Mouse (Mus musculus): Measurements from ENCODE around the gene 2010300C02Rik. TPM values are rescaled to one million over a fixed set of nuclear protein-coding genes. Genes with fewer than 3 reads are reported as not detected.

The 2010300C02Rik gene
- polyA plus RNA-seq, 1 experiment from 2014 or later: 0.68 TPM

DNA sequence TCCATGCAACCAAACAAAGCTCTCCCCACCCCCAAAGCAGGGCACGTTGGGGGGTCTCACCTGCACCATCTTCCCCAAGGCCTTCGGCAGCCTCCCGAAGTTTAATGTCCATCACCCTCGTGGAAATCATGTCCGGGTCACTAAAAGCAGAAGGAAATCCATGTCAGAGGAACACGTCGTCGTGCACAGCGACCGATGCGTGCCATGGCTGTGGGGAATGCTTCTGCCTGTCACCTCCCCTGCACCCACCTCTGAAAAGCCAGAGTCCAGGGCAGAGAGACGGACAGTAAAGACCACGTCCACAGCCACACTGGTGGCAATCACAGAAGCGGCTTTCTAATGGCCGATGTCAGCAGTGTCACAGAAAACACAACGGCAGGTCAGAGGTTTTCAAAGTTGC, 75.4 kb downstream of the 2010300C02Rik start:
- Histone ChIP-seq H3K36me3 (replicated peaks) (no peaks in the 10 kb centered on the region), H3K4me3 (no peak overlapping the region), H3K27me3 (ENCODE audit: poor library complexity, severe bottlenecking) (no peaks in the 10 kb centered on the region), H3K4me1 (no peaks in the 10 kb centered on the region), H3K27ac (no peak overlapping the region), H3K9me3 (no peaks in the 10 kb centered on the region)
- 93% methylated on average over 16 of the region's 16 CpGs for WGBS
- no peak for DNase-seq (ENCODE audit: extremely low spot score, low spot score)

- no peaks in the 10 kb centered on the region for H3K9me3 ChIP-seq
- no peak overlapping the region for H3K4me3 ChIP-seq
- no peak for DNase-seq (ENCODE audit: extremely low spot score, low spot score)
- H3K36me3 ChIP-seq (replicated peaks): no peaks in the 10 kb centered on the region
- no peak overlapping the region for H3K27ac ChIP-seq
- H3K4me1 ChIP-seq: peaks cover 3% of the 10 kb centered on the region; the same call in 1 of the 2 replicates
- no peaks in the 10 kb centered on the region for H3K27me3 ChIP-seq (ENCODE audit: poor library complexity, severe bottlenecking)
- 91% methylated on average over 5 of the region's 5 CpGs for WGBS
Observed at GRCm38 (mm10) chr1:37643794-37644365, 76.0 kb downstream of the 2010300C02Rik start.

GRCm38 (mm10) chr1:37641361-37641760, 78.5 kb downstream of the 2010300C02Rik start:
- H3K9me3 ChIP-seq: no peaks in the 10 kb centered on the region
- DNase-seq (ENCODE audit: extremely low spot score, low spot score): no peak
- H3K36me3 ChIP-seq (replicated peaks): no peaks in the 10 kb centered on the region
- no peak overlapping the region for H3K4me3 ChIP-seq
- H3K27me3 ChIP-seq (ENCODE audit: poor library complexity, severe bottlenecking): no peaks in the 10 kb centered on the region
- peaks cover 3% of the 10 kb centered on the region; the same call in 1 of the 2 replicates for H3K4me1 ChIP-seq
- WGBS: 94% methylated on average over 11 of the region's 11 CpGs
- H3K27ac ChIP-seq: no peak overlapping the region

GRCm38 (mm10) chr1:37639101-37639500, 80.8 kb downstream of the 2010300C02Rik start:
- Histone ChIP-seq H3K27me3 (ENCODE audit: poor library complexity, severe bottlenecking) (no peaks in the 10 kb centered on the region), H3K4me3 (no peak overlapping the region), H3K4me1 (peaks cover 3% of the 10 kb centered on the region; the same call in 1 of the 2 replicates), H3K36me3 (replicated peaks) (no peaks in the 10 kb centered on the region), H3K27ac (no peak overlapping the region), H3K9me3 (no peaks in the 10 kb centered on the region)
- DNase-seq (ENCODE audit: extremely low spot score, low spot score): peak; percentile 70
- WGBS: 29% methylated on average over 10 of the region's 10 CpGs

DNA sequence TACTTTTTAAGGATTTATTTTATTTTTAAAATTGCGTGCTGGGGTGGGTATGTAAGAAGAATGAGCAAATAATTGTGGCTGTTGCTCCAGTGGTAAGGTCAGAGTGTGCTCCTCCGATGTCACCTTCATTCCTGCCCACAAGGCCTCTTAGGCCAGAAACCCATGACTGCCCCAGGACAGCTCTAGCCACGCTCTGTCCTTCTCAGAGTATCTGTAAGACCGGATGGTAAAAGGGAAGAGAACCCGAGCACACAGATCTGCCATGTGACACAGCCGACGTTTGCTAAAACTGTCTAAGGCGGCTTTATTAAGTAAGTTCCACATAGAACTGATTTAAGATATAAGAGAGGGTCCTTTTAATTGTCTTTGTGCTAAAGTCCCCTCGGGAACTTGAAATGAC, 81.3 kb downstream of the 2010300C02Rik start:
- Histone ChIP-seq H3K27me3 (ENCODE audit: poor library complexity, severe bottlenecking) (no peaks in the 10 kb centered on the region), H3K4me3 (no peak overlapping the region), H3K4me1 (peaks cover 3% of the 10 kb centered on the region; the same call in 1 of the 2 replicates), H3K9me3 (no peaks in the 10 kb centered on the region), H3K27ac (no peak overlapping the region), H3K36me3 (replicated peaks) (no peaks in the 10 kb centered on the region)
- no peak for DNase-seq (ENCODE audit: extremely low spot score, low spot score)
- WGBS: 90% methylated on average over 9 of the region's 9 CpGs

GRCm38 (mm10) chr1:37637571-37637970, 82.3 kb downstream of the 2010300C02Rik start:
- peaks cover 3% of the 10 kb centered on the region; the same call in 1 of the 2 replicates for H3K4me1 ChIP-seq
- no peak overlapping the region for H3K27ac ChIP-seq
- 79% methylated on average over 11 of the region's 11 CpGs for WGBS
- no peaks in the 10 kb centered on the region for H3K36me3 ChIP-seq (replicated peaks)
- H3K4me3 ChIP-seq: no peak overlapping the region
- no peaks in the 10 kb centered on the region for H3K9me3 ChIP-seq
- no peaks in the 10 kb centered on the region for H3K27me3 ChIP-seq (ENCODE audit: poor library complexity, severe bottlenecking)
- no peak for DNase-seq (ENCODE audit: extremely low spot score, low spot score)

DNA sequence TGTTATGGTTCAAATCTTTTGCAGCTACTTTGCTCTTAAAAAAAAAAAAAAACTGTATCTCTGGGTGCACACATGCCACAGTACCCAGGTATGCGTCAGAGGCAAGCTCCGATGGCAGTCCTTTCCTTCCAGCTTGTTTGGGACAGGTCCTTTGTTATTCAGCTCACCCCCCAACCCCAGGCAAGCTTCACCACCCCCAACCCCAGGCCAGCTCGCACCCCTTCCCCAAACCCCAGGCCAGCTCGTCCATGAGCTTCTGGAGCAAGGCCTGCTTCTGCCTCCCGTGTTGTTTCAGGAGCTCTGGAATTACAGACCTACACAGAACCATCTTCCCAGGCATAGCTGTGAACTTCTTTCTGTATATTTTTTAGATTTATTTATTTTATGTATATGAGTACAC, 83.1 kb downstream of the 2010300C02Rik start:
- no peak for DNase-seq (ENCODE audit: extremely low spot score, low spot score)
- WGBS: 90% methylated on average over 5 of the region's 5 CpGs

GRCm38 (mm10) chr1:37636169-37636568, 83.7 kb downstream of the 2010300C02Rik start:
- no peak for DNase-seq (ENCODE audit: extremely low spot score, low spot score)
- Histone ChIP-seq H3K27me3 (ENCODE audit: poor library complexity, severe bottlenecking) (no peaks in the 10 kb centered on the region), H3K27ac (no peak overlapping the region), H3K9me3 (no peaks in the 10 kb centered on the region), H3K4me3 (no peak overlapping the region), H3K4me1 (peaks cover 3% of the 10 kb centered on the region; the same call in 1 of the 2 replicates), H3K36me3 (replicated peaks) (no peaks in the 10 kb centered on the region)
- WGBS: 70% methylated on average over 1 of the region's 2 CpGs

More for the DNA sequence above, 83.1 kb downstream of the 2010300C02Rik start:
- peaks cover 3% of the 10 kb centered on the region; the same call in 1 of the 2 replicates for H3K4me1 ChIP-seq
- no peak overlapping the region for H3K27ac ChIP-seq
- no peaks in the 10 kb centered on the region for H3K27me3 ChIP-seq (ENCODE audit: poor library complexity, severe bottlenecking)
- no peak overlapping the region for H3K4me3 ChIP-seq
- H3K36me3 ChIP-seq (replicated peaks): no peaks in the 10 kb centered on the region
- no peaks in the 10 kb centered on the region for H3K9me3 ChIP-seq

- DNase-seq (ENCODE audit: extremely low spot score, low spot score): no peak
- Histone ChIP-seq H3K27me3 (ENCODE audit: poor library complexity, severe bottlenecking) (no peaks in the 10 kb centered on the region), H3K4me1 (peaks cover 3% of the 10 kb centered on the region; the same call in 1 of the 2 replicates), H3K36me3 (replicated peaks) (no peaks in the 10 kb centered on the region), H3K9me3 (no peaks in the 10 kb centered on the region), H3K4me3 (no peak overlapping the region), H3K27ac (no peak overlapping the region)
- WGBS: 74% methylated on average over 7 of the region's 7 CpGs
Observed at GRCm38 (mm10) chr1:37635716-37636115, 84.2 kb downstream of the 2010300C02Rik start.

DNA sequence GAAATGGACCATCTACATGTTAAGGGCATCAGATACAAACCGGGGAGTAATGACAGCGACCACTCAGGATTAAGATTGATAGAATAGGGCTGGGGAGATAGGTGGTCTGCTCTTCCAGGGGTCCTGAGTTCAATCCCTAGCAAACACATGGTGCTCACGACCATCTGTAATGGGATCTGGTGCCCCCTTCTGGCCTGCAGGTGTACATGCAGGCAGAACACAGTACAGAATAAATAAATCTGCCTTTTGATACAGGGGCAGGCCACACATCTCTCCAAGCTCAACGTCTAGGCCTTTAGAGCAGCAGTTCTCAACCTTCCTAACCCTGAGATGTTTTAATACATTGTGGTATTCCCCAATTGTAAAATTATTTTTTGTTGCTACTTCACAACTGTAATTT, 85.2 kb downstream of the 2010300C02Rik start:
- Histone ChIP-seq H3K27ac (no peak overlapping the region), H3K27me3 (ENCODE audit: poor library complexity, severe bottlenecking) (no peaks in the 10 kb centered on the region)
- WGBS: 43% methylated on average over 4 of the region's 4 CpGs

DNA sequence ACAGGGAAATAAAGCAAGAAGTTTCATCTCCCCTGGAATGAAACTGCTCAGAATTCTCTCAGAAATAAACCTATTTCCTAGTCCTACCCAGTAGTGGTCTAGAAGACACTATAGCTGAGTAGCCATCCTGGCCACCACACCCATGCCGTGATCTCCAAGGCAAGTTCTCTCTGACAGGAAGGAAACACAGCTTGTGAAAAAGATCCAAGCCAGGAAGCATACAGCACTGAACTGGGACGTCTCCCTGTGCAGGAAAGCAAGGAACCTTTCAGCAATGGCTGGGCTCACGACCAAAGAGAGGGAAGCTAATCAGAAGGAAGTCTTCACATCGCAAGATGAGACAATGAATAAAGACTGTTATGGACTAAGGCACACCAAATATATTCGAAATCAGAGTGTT, 86.4 kb downstream of the 2010300C02Rik start:
- no peak overlapping the region for H3K27ac ChIP-seq
- no peak overlapping the region for H3K4me3 ChIP-seq
- no peaks in the 10 kb centered on the region for H3K4me1 ChIP-seq
- DNase-seq (ENCODE audit: extremely low spot score, low spot score): no peak
- H3K27me3 ChIP-seq (ENCODE audit: poor library complexity, severe bottlenecking): no peaks in the 10 kb centered on the region
- no peaks in the 10 kb centered on the region for H3K9me3 ChIP-seq
- H3K36me3 ChIP-seq (replicated peaks): no peaks in the 10 kb centered on the region
- 84% methylated on average over 5 of the region's 5 CpGs for WGBS

More for the DNA sequence above, 85.2 kb downstream of the 2010300C02Rik start:
- Histone ChIP-seq H3K4me3 (no peak overlapping the region), H3K36me3 (replicated peaks) (no peaks in the 10 kb centered on the region), H3K4me1 (peaks cover 3% of the 10 kb centered on the region; the same call in 1 of the 2 replicates), H3K9me3 (no peaks in the 10 kb centered on the region)
- DNase-seq (ENCODE audit: extremely low spot score, low spot score): peak; percentile 49

DNA sequence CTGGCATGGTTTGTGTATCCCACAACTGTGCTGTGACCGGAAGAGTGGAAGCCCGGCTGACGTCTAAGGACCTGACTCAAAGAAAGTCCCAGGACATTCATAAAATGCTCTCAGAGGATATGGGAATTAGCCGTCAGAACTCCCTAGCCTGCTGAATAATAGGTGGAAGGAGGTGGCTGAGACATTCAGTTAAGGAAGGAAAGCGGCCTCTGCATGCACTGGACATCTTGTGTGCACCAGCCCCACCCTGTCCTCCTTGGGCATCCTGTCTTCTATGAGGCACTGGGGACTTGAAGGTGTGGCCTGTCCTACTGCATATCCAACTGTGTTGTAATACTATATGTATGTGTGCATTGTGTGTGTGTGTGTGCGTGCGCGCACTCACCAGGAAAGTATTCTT, 87.5 kb downstream of the 2010300C02Rik start:
- Histone ChIP-seq H3K36me3 (replicated peaks) (no peaks in the 10 kb centered on the region), H3K27me3 (ENCODE audit: poor library complexity, severe bottlenecking) (no peaks in the 10 kb centered on the region), H3K4me3 (no peak overlapping the region), H3K9me3 (no peaks in the 10 kb centered on the region), H3K27ac (no peak overlapping the region), H3K4me1 (no peaks in the 10 kb centered on the region)
- WGBS: 94% methylated on average over 8 of the region's 8 CpGs
- DNase-seq (ENCODE audit: extremely low spot score, low spot score): no peak

DNA sequence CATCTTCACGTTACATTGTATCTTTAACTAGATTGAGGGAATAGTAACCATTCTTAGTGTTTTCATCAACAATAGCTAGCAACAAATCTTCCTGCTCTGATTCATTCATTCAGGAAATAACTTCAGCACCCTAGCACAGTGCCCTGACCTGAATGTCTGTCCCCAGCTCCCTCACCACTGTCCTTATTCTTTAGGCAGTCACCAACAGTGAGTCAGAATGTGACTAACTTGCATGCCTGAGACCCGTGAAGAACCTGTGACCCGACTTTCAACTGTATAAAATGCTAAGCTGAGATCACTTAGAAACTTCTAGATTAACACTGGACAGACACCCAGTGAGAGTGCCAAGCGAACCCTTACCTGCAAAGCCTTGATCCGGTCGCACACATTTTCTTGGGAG, 88.4 kb downstream of the 2010300C02Rik start:
- Histone ChIP-seq H3K27me3 (ENCODE audit: poor library complexity, severe bottlenecking) (no peaks in the 10 kb centered on the region), H3K4me1 (no peaks in the 10 kb centered on the region), H3K27ac (no peak overlapping the region), H3K9me3 (no peaks in the 10 kb centered on the region), H3K36me3 (replicated peaks) (no peaks in the 10 kb centered on the region), H3K4me3 (no peak overlapping the region)
- 89% methylated on average over 6 of the region's 6 CpGs for WGBS
- no peak for DNase-seq (ENCODE audit: extremely low spot score, low spot score)
